Mouse (Mus musculus): Measurements from ENCODE around the gene Copg2. TPM values are rescaled to one million over a fixed set of nuclear protein-coding genes. Genes with fewer than 3 reads are reported as not detected.

Copg2 gene
- polyA plus RNA-seq, 1 experiment from 2014 or later = 28.2 TPM

- peak; percentile 86 for ATAC-seq (ENCODE audit: low FRiP score, low read depth)
- Histone ChIP-seq H3K4me3 (no peak overlapping the region), H3K4me2 (no peak overlapping the region), H3K27me3 (no peaks in the 10 kb centered on the region), H3K36me3 (no peaks in the 10 kb centered on the region), H3K27ac (replicated peaks) (peak overlapping the region; percentile 75), H3K4me1 (replicated peaks) (peaks cover 20% of the 10 kb centered on the region; the same call in 1 of the 2 replicates), H3K9me3 (no peaks in the 10 kb centered on the region), H3K9ac (no peak overlapping the region)
- 45% methylated on average over 4 of the region's 4 CpGs for WGBS
Measured at GRCm38 (mm10) chr6:30722385-30723164, 174.0 kb downstream of the Copg2 start.

- Histone ChIP-seq H3K9me3 (no peaks in the 10 kb centered on the region), H3K27me3 (no peaks in the 10 kb centered on the region), H3K9ac (no peak overlapping the region), H3K4me3 (no peak overlapping the region), H3K27ac (replicated peaks) (no peak overlapping the region), H3K4me2 (no peak overlapping the region), H3K4me1 (replicated peaks) (peaks cover 9% of the 10 kb centered on the region; the same call in 1 of the 2 replicates), H3K36me3 (no peaks in the 10 kb centered on the region)
- WGBS = 77% methylated on average over 7 of the region's 7 CpGs
- ATAC-seq (ENCODE audit: low FRiP score, low read depth) = no peak
Measured at GRCm38 (mm10) chr6:30716796-30717195, 179.8 kb downstream of the Copg2 start.

GRCm38 (mm10) chr6:30714891-30715471 lies 181.6 kb downstream of the Copg2 start:
- Histone ChIP-seq H3K36me3 (no peaks in the 10 kb centered on the region), H3K4me1 (replicated peaks) (no peaks in the 10 kb centered on the region), H3K4me2 (no peak overlapping the region), H3K27ac (replicated peaks) (no peak overlapping the region), H3K9ac (no peak overlapping the region), H3K4me3 (no peak overlapping the region), H3K9me3 (no peaks in the 10 kb centered on the region), H3K27me3 (no peaks in the 10 kb centered on the region)
- no peak for ATAC-seq (ENCODE audit: low FRiP score, low read depth)
- WGBS = 74% methylated on average over 5 of the region's 5 CpGs

- no peak for ATAC-seq (ENCODE audit: low FRiP score, low read depth)
Measured at GRCm38 (mm10) chr6:30713896-30714295, 182.7 kb downstream of the Copg2 start.

GRCm38 (mm10) chr6:30713455-30713854 lies 183.1 kb downstream of the Copg2 start:
- Histone ChIP-seq H3K9me3 (no peaks in the 10 kb centered on the region), H3K4me2 (no peak overlapping the region), H3K4me1 (replicated peaks) (peaks cover 7% of the 10 kb centered on the region), H3K4me3 (no peak overlapping the region), H3K27me3 (no peaks in the 10 kb centered on the region), H3K36me3 (no peaks in the 10 kb centered on the region), H3K27ac (replicated peaks) (no peak overlapping the region), H3K9ac (no peak overlapping the region)
- WGBS = 91% methylated on average over 6 of the region's 6 CpGs
- no peak for ATAC-seq (ENCODE audit: low FRiP score, low read depth)

More at GRCm38 (mm10) chr6:30713896-30714295, 182.7 kb downstream of the Copg2 start:
- H3K9ac ChIP-seq = no peak overlapping the region
- WGBS = 79% methylated on average over 11 of the region's 11 CpGs
- H3K36me3 ChIP-seq = no peaks in the 10 kb centered on the region
- H3K4me2 ChIP-seq = no peak overlapping the region
- no peaks in the 10 kb centered on the region for H3K9me3 ChIP-seq
- peaks cover 7% of the 10 kb centered on the region for H3K4me1 ChIP-seq (replicated peaks)
- H3K27me3 ChIP-seq = no peaks in the 10 kb centered on the region
- H3K4me3 ChIP-seq = no peak overlapping the region
- H3K27ac ChIP-seq (replicated peaks) = no peak overlapping the region

GRCm38 (mm10) chr6:30712484-30712883 lies 184.1 kb downstream of the Copg2 start:
- ATAC-seq (ENCODE audit: low FRiP score, low read depth) = no peak

GRCm38 (mm10) chr6:30711365-30711763 lies 185.2 kb downstream of the Copg2 start:
- Histone ChIP-seq H3K27ac (replicated peaks) (no peak overlapping the region), H3K4me2 (no peak overlapping the region), H3K4me3 (no peak overlapping the region), H3K27me3 (no peaks in the 10 kb centered on the region), H3K9me3 (no peaks in the 10 kb centered on the region), H3K9ac (no peak overlapping the region), H3K4me1 (replicated peaks) (peaks cover 7% of the 10 kb centered on the region), H3K36me3 (no peaks in the 10 kb centered on the region)
- no peak for ATAC-seq (ENCODE audit: low FRiP score, low read depth)
- 65% methylated on average over 10 of the region's 10 CpGs for WGBS

More at GRCm38 (mm10) chr6:30712484-30712883, 184.1 kb downstream of the Copg2 start:
- Histone ChIP-seq H3K36me3 (no peaks in the 10 kb centered on the region), H3K9ac (no peak overlapping the region), H3K4me2 (no peak overlapping the region), H3K9me3 (no peaks in the 10 kb centered on the region), H3K4me3 (no peak overlapping the region), H3K27ac (replicated peaks) (no peak overlapping the region), H3K27me3 (no peaks in the 10 kb centered on the region), H3K4me1 (replicated peaks) (peaks cover 7% of the 10 kb centered on the region)
- 69% methylated on average over 7 of the region's 7 CpGs for WGBS

- Histone ChIP-seq H3K36me3 (no peaks in the 10 kb centered on the region), H3K9me3 (no peaks in the 10 kb centered on the region), H3K27ac (replicated peaks) (no peak overlapping the region), H3K4me1 (replicated peaks) (peaks cover 7% of the 10 kb centered on the region), H3K4me2 (no peak overlapping the region), H3K9ac (no peak overlapping the region), H3K4me3 (no peak overlapping the region), H3K27me3 (no peaks in the 10 kb centered on the region)
- ATAC-seq (ENCODE audit: low FRiP score, low read depth) = no peak
- 71% methylated on average over 25 of the region's 25 CpGs for WGBS
Measured at GRCm38 (mm10) chr6:30710371-30711364, 185.9 kb downstream of the Copg2 start.

GRCm38 (mm10) chr6:30709115-30709514 lies 187.5 kb downstream of the Copg2 start:
- no peak for ATAC-seq (ENCODE audit: low FRiP score, low read depth)
- Histone ChIP-seq H3K4me1 (replicated peaks) (peaks cover 7% of the 10 kb centered on the region), H3K4me3 (no peak overlapping the region), H3K9ac (no peak overlapping the region), H3K9me3 (no peaks in the 10 kb centered on the region), H3K4me2 (no peak overlapping the region), H3K27ac (replicated peaks) (no peak overlapping the region), H3K36me3 (no peaks in the 10 kb centered on the region), H3K27me3 (no peaks in the 10 kb centered on the region)
- 29% methylated on average over 6 of the region's 6 CpGs for WGBS

- Histone ChIP-seq H3K36me3 (no peaks in the 10 kb centered on the region), H3K27me3 (no peaks in the 10 kb centered on the region), H3K27ac (replicated peaks) (no peak overlapping the region), H3K4me3 (no peak overlapping the region), H3K4me1 (replicated peaks) (peaks cover 1% of the 10 kb centered on the region), H3K4me2 (no peak overlapping the region), H3K9me3 (no peaks in the 10 kb centered on the region), H3K9ac (no peak overlapping the region)
- WGBS = 84% methylated on average over 9 of the region's 9 CpGs
- no peak for ATAC-seq (ENCODE audit: low FRiP score, low read depth)
Measured at GRCm38 (mm10) chr6:30703977-30704602, 192.5 kb downstream of the Copg2 start.

- H3K9ac ChIP-seq = no peak overlapping the region
- ATAC-seq (ENCODE audit: low FRiP score, low read depth) = no peak
- no peak overlapping the region for H3K4me3 ChIP-seq
- no peak overlapping the region for H3K27ac ChIP-seq (replicated peaks)
- no peaks in the 10 kb centered on the region for H3K9me3 ChIP-seq
- H3K27me3 ChIP-seq = no peaks in the 10 kb centered on the region
- no peaks in the 10 kb centered on the region for H3K4me1 ChIP-seq (replicated peaks)
- H3K36me3 ChIP-seq = no peaks in the 10 kb centered on the region
- 79% methylated on average over 6 of the region's 6 CpGs for WGBS
- H3K4me2 ChIP-seq = no peak overlapping the region
Measured at GRCm38 (mm10) chr6:30703476-30703875, 193.1 kb downstream of the Copg2 start.
